Mouse (Mus musculus) layer of hippocampus, adult 9-11 months (tissue): ENCODE results near the gene Olfr802.

Experiments used
- DNase-seq: peaks from one replicate; pipeline ENCODE4 v3.0.0; 2022

The Olfr802 gene

DNA sequence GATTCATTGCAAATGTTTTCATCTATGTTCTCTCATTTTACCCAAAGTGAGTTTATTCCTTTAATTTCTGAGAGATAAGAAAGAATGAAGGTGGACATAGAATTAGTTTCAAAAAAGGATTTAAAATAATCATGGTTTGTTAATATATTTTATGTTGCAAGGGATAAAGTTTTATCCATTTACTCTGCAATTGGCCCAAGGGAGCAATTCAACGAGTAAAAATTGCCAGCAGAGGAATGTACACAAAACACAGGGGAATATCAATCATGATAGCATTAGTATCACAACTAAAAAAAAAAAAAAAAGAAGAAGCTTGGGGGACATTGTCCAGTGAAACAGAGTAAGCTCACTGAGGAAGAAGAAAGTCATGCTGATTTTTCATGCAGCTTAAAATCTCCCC, at the start of gene Olfr802:
Olfr802 (minus strand) TSS at position 101 of the 400 bp plus-strand sequence.
- DNase-seq, result no peak

DNA sequence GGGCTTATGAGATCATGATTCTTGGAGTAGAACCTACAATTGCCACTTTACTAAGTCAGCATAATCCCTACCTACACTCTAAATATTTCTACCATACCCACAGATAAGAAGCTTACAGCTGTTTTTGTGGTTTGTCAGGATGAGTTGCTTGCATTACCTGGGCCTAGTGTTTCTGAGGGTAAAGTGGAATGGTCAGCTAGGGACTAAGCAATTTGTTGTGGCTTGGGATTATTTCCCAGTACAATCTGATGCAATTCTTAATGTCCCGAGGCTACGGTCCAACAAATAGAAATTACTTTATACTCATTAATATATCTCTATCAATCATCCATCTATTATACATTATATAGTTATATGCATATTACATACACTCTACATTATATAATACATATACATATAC, 41.3 kb upstream of the Olfr802 start, which contains the start of gene Olfr805:
Olfr805 (minus strand) TSS at position 101 of the 400 bp plus-strand sequence.
- DNase-seq, result no peak

DNA sequence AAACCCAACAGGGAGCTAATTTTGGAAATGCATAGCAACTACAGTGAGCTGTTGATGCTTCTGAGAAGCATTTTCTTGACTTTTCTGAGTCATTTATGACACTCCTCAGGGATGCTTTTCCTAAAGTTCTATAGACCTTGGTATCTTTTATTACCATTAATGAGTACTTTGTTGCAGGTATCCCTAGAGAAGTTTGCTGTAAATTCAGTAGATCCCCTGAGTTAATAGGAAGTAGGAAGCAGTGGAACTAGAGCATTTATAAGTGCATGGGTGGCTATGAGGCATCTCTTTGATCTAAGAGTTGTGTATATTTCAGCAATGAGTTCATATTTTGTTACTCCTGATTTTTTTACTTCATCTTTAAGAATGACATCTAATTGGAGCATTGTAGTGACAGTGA, 14.9 kb upstream of the Olfr802 start, which contains the start of gene Olfr804:
Olfr804 (plus strand) TSS at position 301 of the 400 bp plus-strand sequence.
- no peak for DNase-seq

DNA sequence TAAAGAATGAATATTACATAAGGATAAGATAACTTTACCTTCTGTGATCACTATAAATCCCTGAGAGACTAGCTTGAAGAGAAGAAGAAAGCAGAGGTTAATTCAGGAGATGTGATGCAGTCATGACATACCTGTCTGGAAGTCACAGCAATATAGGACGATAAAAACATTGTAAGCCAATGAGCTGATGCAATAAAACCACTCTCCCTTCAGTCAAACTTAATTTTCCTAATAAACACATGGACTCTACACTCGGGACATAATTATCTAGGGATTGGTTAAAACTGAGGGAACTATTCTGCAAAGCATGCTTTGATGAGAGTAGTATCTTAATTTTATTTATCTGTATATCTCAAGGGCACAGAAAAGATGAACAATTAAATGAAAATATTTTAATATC, 6.2 kb upstream of the Olfr802 start, which contains the start of gene Olfr803:
Olfr803 (minus strand) TSS at position 101 of the 400 bp plus-strand sequence.
- no peak for DNase-seq

DNA sequence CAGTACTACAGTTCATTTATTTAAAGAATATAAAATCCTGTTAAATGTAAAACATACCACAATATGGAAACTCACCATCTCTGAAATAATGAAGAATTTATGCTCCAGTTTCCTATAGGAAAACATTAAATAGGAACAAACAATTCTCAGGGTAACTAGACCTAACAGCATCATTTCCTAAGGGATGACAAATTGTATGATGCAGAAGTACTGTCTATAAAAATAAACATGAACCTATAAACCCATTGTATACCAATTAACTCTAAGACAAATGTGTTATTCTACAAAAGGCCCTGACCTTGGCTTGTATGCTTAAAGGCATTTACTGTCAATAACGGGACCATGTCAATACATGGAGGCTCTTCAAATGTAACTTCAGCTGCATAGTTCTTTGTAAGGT, 14.2 kb downstream of the Olfr802 start, which contains the start of gene Olfr801:
Olfr801 (minus strand) TSS at position 101 of the 400 bp plus-strand sequence.
- no peak for DNase-seq

DNA sequence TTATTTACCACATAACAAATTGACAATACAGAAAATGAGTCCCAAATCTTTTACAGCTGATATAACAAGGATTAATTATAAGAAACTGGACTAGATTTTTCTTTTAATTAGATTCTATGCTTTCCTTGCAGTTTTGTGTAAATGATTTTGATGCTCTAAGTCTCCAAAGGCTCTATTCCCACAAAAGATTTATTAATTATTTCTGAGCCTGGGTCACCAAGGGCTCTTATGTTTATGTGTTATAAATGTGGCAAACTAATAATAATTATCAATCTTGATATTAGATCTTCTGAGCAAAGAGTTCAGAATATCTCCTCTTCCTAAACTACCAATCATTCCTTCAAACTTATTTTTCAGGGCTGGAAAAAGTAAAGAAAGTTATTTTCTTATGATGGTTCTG, 30.6 kb downstream of the Olfr802 start, which contains the start of gene Olfr800:
Olfr800 (plus strand) TSS at position 301 of the 400 bp plus-strand sequence.
- DNase-seq, result no peak

DNA sequence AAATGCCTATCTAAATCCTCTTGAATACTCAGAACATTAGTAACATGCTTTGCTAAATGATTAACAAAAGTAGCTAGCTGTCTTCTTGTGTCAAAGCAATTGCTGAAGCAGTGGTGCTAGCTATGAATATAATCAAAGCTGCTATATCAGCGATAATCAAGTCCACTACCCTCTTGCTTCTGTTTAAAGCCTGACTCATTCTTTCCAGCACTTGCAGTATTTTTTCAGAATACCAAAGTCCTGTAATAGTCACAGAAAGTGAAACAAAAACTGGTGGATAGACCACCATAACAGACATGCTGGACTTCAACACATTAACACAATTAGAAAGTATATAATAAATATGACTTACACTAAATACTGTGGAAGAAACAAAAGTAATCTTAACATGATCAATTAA, 36.2 kb downstream of the Olfr802 start:
- DNase-seq, result no peak

DNA sequence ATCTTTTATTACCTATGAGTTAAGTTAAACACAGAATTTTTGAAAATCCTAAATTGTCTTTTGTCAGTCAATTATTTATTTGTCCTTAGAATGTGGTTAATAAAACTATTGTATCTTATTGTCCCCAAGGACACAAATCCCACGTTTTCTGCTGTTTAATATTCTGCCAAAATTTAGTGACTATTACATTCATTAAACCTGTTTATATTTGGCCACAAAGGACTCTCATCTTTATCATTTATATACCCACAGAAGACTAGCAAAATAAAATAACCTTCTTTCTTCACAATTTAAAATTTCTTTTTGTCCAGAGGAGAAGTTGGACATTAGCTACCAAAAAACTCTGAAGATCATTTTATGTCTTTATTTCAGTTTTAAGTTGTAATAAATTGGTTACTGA, 50.8 kb downstream of the Olfr802 start, which contains the start of gene Olfr799:
Olfr799 (plus strand) TSS at position 301 of the 400 bp plus-strand sequence.
- no peak for DNase-seq

DNA sequence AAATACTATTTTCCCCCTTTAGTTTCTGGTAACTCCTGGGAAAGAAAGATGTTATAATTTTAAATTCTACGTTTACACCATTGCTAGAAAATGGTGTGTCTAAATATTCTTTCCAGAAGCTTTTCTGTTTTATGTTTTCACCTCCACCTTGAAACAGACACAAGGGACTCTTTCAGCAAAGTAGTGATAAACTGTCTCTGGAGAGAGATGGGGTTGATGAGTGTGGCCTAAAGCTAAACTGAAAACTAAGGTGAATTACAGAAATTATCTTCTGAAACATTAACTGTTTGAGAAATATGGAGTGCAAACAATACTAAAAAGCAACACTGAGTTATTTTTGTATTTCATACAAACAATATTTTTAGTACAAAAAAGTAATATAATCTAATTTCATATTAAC, 60.1 kb downstream of the Olfr802 start, which contains the start of gene Olfr798:
Olfr798 (minus strand) TSS at position 101 of the 400 bp plus-strand sequence.
- no peak for DNase-seq
